Mouse (Mus musculus): ENCODE data around the gene Cep104.

- TF ChIP-seq CTCF (conservative IDR thresholded peaks at IDR 0.05; ENCODE audit: low read length) (no peak), POU5F1 (IDR thresholded peaks at IDR 0.05; ENCODE audit: borderline replicate concordance, low read length) (no peak), NANOG (IDR thresholded peaks at IDR 0.05; ENCODE audit: borderline replicate concordance, low read length) (no peak)
These were observed 81.1 kb downstream of the Cep104 start for GRCm38 (mm10) chr4:154056046-154056445.
